Mouse (Mus musculus) 3134 (cell line): ENCODE measurements at regions not wholly inside any gene's neighbourhood (a gene's known extent, or its start where the extent isn't known, plus 50 kb on each side); places are given as distances from the start of the nearest gene placed in this dataset.

ENCODE experiments used
- DNase-seq: peaks from one replicate; pipeline ENCODE4 v3.0.0-alpha.2; 2011; ENCODE audit warnings: low spot score; ENCODE audit not compliant: insufficient read length; ENCODE audit errors: extremely low read depth

- no peak for DNase-seq
Observed at GRCm38 (mm10) chr2:12033518-12034322, 256.0 kb downstream of the Ankrd16 start.

DNA sequence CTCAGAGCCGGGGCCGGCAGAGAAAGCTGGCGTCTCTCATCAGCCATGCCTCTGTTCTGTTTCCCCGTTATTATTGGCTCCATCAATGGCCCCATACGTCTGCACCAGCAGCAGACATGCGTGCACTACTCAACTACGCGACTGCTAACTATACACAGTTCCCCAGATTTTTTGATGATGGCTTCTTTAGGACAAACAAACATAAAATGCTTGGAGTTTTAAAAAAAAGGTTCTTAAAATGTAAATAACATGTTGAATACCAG lies 256.6 kb downstream of the Ankrd16 start:
- no peak for DNase-seq

DNA sequence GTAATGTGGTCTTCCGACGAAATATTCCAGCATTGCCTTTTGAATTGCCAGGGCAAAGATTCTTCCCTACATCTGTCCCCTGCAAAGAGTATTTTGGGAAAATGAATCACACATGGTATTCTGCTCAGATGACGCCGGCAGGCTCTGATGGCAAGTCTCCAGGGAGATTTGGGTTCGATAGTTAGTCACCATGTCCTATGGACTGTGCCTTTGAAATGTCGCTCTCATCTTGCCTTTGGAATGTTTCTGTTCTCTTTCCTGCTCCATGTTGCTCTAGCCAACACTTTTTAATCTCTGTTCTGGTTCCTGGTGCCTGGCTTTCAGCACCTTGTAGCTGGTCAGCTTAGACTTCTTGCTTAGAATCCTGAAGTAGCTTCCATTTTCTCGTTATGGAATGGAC lies 252.3 kb downstream of the Itga8 start:
- peak; percentile 39 for DNase-seq

GRCm38 (mm10) chr2:12049972-12050371 lies 251.8 kb downstream of the Itga8 start:
- DNase-seq = peak; percentile 4

- peak; percentile 33 for DNase-seq
Observed at GRCm38 (mm10) chr2:12053404-12054164, 248.1 kb downstream of the Itga8 start.

DNA sequence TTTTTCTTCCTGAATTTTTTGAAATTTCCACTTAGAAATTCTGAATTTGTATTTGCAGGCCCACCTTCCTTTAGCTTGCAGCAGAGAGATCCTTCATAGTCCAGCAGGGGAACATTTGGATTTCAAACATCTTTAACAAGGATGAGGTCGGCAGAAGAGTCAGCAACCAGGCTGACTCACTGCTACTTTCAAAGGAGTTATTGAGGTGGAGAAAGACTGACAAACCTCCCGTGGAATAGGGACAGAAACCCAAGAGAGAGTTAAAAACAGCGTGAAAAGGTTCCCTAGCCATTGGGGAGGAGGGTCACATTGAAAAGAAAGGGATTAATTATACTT lies 247.6 kb downstream of the Itga8 start:
- DNase-seq = peak; percentile 23
